Mouse (Mus musculus): ENCODE results near the gene 4930539E08Rik. TPM values are rescaled to one million over a fixed set of nuclear protein-coding genes. Genes with fewer than 3 reads are reported as not detected.

Gene 4930539E08Rik
- 0.26 TPM for polyA plus RNA-seq (2017; shearing (Covaris generic))

GRCm38 (mm10) chr17:28915060-28915628, at the start of gene 4930539E08Rik:
Gene 4930539E08Rik (minus strand): TSS chr17:28915324.

DNA sequence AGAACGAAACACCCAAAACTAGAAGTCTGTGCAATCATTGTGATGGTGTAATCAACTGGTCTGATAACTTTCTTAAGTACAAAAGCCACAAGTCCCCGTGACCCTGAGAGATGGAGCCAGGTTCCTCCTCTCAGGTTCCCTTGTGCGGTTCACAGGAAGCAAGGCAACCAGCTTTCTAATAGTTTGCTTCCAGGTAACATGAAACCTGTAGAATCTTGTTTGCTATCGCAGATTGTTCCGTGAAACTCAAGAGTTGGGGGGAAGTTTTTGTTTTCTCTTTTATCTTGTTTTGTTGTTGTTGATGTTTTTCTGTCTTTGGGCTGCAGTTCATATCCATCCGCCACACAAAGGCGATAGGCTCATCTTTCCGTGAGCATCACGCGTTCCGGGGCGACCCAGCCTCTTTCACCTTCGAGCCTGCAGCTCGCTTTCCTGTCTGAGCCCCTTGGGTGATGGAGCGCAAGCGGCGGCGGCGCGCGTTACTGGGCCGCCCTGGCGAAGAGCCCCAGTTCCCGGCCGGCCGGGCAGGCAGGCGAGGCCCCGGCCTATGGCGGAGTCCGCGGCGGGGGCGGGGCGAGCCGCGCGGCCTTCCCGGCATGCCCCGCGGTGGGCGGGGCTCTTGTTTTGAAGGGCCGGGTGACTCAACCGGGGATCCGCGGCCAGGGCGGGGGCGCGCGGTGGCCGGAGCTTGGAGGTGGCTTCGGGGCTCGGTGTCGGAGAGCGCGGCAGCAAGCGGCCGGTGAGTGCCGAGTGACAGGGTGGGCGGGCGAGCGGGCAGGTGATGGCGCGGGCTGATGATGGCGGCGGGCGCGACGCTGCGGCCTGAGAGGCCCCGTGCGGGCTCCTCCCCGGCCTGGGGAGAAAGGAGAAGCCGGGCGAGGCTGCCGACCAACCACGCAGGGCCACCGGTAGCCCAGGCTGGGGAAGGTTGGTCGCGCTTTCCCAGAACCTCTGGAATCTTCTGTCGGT, 37.0 kb upstream of the 4930539E08Rik start, which contains the start of gene Kctd20:
Gene Kctd20 (plus strand): TSS at position 120 of the 969 bp plus-strand sequence.

GRCm38 (mm10) chr17:28943740-28944139, 28.6 kb upstream of the 4930539E08Rik start, which contains the start of gene Pxt1:
Gene Pxt1 (minus strand): TSS chr17:28943840.

DNA sequence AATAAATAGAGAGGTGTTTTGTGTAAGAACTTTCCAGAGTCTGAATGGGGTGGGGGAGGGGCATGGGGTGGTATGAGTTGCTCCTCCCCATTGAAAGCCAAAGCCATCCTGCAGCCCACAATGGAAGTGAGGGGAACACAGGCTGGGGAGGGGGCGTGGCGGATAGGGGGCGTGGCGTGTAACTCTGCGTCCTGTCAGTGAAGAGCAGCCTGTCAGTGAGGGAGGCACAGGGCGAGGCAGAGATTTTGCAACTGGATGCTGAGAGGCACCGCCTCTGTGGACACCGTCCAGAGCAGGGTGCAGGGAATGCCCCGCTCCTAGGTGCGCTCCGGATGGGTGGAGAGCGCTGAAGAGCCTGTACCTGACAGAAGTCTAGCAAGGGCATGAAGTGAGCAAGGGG, 56.9 kb downstream of the 4930539E08Rik start, which contains the start of gene Pnpla1:
Gene Pnpla1 (plus strand): TSS at position 207 of the 400 bp plus-strand sequence.

Other genes with a start within 250 kb of the 4930539E08Rik start
- 2.0 TPM for gene Slc26a8, start 225.1 kb downstream of the 4930539E08Rik start, polyA plus RNA-seq (2017; shearing (Covaris generic))
- 116 TPM for gene Mapk14, start 224.0 kb downstream of the 4930539E08Rik start, polyA plus RNA-seq (2017; shearing (Covaris generic))
- 9.8 TPM for gene AC170998.1, start 189.2 kb downstream of the 4930539E08Rik start, polyA plus RNA-seq (2017; shearing (Covaris generic))
- gene Mapk13, start 146.0 kb downstream of the 4930539E08Rik start, polyA plus RNA-seq (2017; shearing (Covaris generic)) = not detected
- gene Brpf3, start 114.2 kb downstream of the 4930539E08Rik start, polyA plus RNA-seq (2017; shearing (Covaris generic)) = 16.0 TPM
- 0.12 TPM for gene Pnpla1, start 56.9 kb downstream of the 4930539E08Rik start, polyA plus RNA-seq (2017; shearing (Covaris generic))
- gene Pxt1, start 28.5 kb upstream of the 4930539E08Rik start, polyA plus RNA-seq (2017; shearing (Covaris generic)) = not detected
- 84.5 TPM for gene Kctd20, start 36.6 kb upstream of the 4930539E08Rik start, polyA plus RNA-seq (2017; shearing (Covaris generic))
- gene Stk38, start 92.7 kb upstream of the 4930539E08Rik start, polyA plus RNA-seq (2017; shearing (Covaris generic)) = 453 TPM
- 502 TPM for gene Srsf3, start 117.3 kb upstream of the 4930539E08Rik start, polyA plus RNA-seq (2017; shearing (Covaris generic))
- 7.4 TPM for gene Cdkn1a, start 175.7 kb upstream of the 4930539E08Rik start, polyA plus RNA-seq (2017; shearing (Covaris generic))
- gene Rab44, start 198.8 kb upstream of the 4930539E08Rik start, polyA plus RNA-seq (2017; shearing (Covaris generic)) = not detected

All from naive thymus-derived CD4-positive, alpha-beta T cell, adult 5 months (primary cell).